Mouse (Mus musculus) brain, adult 2 months (tissue): ENCODE measurements at regions not wholly inside any gene's neighbourhood (a gene's known extent, or its start where the extent isn't known, plus 50 kb on each side); places are given as distances from the start of the nearest gene placed in this dataset.

ENCODE experiments used
- DNase-seq: peaks from one replicate; pipeline ENCODE4 v3.0.0; 2011; ENCODE audit warnings: low read depth, low spot score

GRCm38 (mm10) chr4:55703346-55703916, 171.2 kb upstream of the Klf4 start:
- no peak for DNase-seq

GRCm38 (mm10) chr4:55701334-55701733, 169.1 kb upstream of the Klf4 start:
- DNase-seq = no peak

- DNase-seq = no peak
These were observed 167.7 kb upstream of the Klf4 start for GRCm38 (mm10) chr4:55699917-55700316.

- no peak for DNase-seq
These were observed 166.9 kb upstream of the Klf4 start for GRCm38 (mm10) chr4:55699161-55699560.

DNA sequence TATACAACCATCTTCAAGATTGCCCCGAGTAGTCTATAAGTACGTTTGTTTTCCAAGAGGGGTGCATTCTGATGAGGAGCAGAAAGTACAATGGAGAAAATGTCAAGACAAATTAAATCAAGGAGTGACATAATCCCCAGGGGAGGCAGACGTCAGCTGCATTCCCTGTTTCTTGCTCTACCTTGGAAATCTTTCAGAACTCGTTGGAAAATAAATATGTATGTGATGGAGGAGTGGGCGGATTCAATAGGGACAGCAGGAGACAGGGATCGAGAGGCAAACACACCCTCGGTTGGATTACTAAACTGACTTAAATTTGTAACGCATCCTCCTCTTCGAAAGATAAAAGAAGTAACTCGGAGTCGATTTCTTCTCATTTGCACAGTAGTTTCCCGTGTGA, 164.8 kb upstream of the Klf4 start:
- peak; percentile 35 for DNase-seq

GRCm38 (mm10) chr4:55696428-55696827, 164.2 kb upstream of the Klf4 start:
- peak; percentile 17 for DNase-seq

DNA sequence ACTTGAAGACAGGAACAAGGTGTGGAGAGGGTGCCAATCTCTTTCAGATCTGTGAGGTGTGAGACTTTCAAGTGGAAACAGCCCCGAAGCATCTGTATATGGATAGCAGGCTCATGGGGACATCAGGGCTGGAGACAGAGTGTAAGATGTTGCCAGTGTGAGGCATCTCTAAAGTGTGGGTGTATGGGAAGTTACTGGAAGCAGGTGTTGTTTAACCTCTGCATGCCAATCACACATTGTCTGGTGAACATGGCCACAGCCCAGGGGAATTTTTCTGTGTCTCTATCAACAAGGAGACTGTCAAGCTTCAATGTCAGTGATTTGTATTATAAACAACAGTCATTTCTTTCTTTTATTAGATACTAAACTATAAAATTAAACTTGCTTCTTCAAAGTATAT, 163.0 kb upstream of the Klf4 start:
- no peak for DNase-seq

DNA sequence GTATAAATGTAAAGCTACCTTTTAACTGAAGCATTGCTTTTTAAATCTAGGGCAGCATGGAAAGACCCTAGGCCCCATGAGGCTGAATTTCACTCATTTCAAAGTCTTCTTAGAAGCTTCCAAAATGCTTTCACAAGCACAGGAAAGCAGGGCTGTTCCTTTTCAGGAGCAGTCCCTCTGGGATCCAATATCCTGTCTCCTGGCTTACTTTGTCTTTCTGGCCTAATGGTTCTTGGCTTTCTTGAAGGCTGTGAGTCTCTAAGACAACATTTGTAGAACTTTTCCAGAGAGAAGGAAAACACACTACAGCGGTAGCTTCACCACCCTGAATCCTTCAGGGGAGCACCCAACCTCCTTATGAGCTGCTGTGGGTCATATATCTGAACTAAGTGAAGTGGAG, 157.2 kb upstream of the Klf4 start:
- DNase-seq = no peak

- DNase-seq = no peak
These were observed 154.5 kb upstream of the Klf4 start for GRCm38 (mm10) chr4:55686771-55687170.

DNA sequence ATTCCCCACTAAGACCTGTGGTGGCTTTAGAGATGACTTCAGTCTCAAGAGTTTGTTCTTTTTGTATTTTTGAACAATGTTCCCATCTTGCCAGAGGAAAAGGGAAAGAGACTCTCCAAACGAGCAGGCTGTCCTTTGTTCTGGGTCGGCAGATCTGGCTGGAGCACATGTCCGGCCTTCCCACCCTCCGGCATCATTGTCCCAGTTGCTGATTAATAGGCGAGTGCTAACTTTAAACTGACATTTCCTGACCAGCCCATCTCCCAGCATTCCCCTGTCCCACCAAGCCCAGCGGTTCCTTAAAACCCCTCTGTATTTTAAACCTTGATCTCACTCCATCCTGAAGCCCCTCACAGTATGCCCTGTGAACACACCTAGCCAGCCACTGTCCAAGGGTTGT, 140.0 kb upstream of the Klf4 start:
- DNase-seq = no peak

DNA sequence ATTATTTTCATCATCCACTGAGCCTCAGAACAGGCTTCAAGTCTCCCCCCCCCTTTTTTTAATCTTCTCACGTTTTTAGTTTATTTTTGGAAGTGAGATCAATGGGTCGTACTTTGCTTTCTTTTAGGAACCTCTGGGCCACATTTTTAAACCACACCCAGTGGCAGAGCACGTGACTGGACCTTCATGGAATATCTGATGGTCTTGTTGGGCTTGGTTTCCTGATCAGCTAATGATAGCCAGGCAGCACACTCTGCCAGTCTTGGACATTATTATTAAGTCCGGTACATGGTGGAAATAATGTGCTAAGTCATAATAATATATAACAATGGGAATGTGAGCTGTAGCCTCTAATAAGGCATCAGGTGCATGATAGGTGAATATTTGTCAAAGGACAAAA, 138.0 kb upstream of the Klf4 start:
- no peak for DNase-seq

DNA sequence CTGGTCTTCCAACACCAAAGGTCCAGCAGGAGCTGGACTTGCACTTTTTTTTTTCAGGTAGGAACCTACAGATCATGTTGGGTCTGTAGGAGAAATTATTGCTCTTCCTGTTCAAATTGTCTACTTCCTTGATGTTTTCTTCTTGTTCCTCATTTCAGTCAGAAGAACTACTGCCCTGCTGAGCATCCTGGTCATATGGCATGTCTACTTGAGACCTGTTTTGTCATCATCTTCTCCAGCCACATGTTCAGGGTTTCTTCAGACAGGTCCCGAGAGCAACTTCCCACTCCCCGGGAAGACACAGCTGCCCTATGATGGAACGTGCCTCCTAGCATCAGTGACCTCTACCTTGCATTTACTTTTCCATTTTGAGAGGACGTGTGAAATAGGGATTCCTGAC, 132.6 kb upstream of the Klf4 start:
- no peak for DNase-seq

- peak; percentile 71 for DNase-seq
These were observed 131.6 kb upstream of the Klf4 start for GRCm38 (mm10) chr4:55663856-55664255.

GRCm38 (mm10) chr4:55662041-55662440, 129.8 kb upstream of the Klf4 start:
- DNase-seq = no peak

DNA sequence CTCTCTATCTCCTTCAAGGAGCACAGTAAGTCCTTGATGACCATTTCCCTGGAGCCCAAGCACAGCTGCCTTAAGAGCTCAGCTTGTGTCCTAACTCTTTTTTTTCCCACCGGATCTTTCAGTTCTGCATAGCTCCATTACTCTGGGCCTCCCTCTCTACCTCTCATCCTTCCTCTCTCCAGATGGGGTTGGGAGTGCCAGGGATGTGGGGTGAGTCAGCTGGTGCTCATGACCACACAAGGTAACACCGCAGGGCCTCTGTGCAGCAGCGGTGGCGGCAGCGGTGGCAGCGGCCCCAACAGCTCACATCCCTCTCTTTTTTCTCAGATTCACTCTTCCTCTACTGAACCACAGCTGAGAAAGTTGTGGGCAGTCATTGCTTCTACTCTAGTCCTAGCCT, 126.6 kb upstream of the Klf4 start:
- DNase-seq = no peak

GRCm38 (mm10) chr4:55655329-55655728, 123.1 kb upstream of the Klf4 start:
- DNase-seq = peak; percentile 19

DNA sequence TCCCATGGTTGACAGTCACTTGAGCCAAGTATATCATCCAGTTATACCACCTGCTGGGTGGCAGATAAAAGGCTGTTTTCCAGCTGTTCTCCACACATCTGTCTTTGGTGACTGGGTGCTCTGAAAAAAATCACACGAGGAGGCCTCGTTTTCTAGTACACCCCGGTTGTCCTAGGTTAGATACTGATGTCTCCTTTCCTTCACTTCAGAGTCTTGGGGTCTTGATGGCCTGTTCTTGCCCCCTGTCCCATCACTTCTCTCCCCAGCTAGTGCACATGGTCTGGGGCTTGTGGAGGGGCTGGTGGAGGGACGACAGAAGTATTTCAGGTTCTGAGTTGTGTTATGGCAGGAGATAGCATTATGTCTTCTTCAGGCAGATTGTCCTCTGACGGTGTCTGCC, 120.4 kb upstream of the Klf4 start:
- DNase-seq = no peak

DNA sequence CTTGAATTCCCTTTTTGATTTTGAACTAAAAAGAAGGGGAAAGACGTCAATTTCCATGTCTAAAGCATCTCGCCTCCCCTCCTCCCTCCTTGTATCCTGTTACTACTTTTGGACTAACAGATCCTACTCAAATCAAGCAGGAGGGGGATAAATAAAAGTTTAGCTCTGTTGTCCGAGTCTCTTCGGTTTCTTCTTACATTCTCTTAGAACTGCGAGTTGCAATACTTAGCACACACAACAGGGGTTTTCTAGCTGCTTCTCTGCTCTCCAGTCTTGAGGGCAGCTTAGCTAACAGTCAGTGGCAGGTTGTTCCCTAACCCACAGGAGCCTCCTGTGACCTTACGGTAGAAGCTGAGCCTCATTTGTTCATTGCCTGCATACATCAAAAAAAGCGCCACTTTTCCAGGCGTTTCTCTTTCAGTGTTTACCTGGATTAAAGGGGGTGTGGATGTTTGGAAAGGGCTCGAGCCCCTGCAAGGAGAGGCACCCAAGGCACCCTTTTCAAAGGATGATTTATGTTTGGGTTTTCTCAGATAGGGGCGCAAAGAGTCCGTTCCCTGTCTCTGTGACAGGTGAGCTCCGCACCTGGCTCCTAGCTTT, 119.6 kb upstream of the Klf4 start:
- peak; percentile 54 for DNase-seq

GRCm38 (mm10) chr4:55651051-55651763, 118.9 kb upstream of the Klf4 start:
- peak; percentile 98 for DNase-seq

DNA sequence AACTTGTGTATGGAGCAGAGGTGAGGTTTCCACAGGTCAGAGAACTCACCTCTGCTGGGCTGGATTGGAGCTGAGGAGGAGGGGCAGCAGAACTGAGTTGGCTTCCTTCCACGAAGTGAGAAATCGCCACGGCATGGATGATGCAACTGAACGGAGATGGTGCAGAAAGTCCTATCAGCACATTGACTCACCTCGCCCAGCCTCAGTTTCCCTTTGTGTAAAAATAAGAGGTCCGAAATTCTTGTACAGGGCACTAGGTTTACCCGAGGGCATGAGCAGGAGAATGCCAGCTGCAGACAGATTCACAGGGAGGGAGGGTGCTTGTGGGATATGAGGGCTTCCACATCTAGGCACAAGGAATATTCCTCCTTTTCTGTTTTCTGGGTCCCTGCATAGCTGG, 117.9 kb upstream of the Klf4 start:
- no peak for DNase-seq

- DNase-seq = peak; percentile 64
These were observed 116.1 kb upstream of the Klf4 start for GRCm38 (mm10) chr4:55648376-55648775.

DNA sequence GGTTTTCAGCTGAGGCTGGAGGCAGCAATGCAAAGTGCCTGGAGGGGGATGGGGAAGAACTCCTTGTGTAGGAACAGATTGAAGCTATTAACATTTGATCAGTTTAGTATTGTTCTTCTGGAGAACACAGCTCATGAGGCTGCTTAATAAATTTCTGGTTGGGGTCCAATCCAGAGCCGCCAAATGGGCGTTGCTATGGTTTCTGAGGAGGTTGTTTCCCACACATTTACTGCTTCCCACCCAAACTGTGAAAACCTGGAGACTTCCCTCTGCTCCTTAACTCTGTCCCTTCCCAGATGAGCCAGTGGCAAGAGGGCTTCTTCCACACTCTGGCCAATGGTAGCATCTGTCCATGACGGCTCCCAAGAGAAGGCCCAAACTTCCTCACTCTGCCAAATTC, 113.2 kb upstream of the Klf4 start:
- no peak for DNase-seq

DNA sequence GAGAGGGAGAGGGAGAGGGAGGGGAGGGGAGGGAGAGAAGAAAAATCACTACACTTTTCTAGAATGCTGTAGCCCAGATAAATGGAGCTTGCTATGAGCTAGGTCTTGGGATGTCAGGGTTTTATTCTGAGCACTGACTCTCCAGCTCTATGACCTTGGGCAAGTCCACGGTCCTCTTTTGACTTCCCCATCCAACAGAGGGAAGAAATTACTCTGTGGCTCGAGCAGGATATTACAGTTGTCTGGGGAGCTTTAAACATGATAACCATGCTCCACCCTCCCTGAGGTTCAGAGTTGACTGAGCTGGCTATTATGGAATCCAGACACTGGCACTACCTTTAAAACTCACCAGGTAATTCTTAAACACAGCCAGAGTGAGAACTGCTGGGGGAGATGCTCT, 112.6 kb upstream of the Klf4 start:
- DNase-seq = no peak
